Mouse (Mus musculus) testis, postnatal 10 days (tissue): Measurements from ENCODE around the gene Mia.

Source experiments
- DNase-seq: peaks from one replicate; pipeline ENCODE4 v3.0.0; 2021; ENCODE audit warnings: low spot score

Gene Mia

DNA sequence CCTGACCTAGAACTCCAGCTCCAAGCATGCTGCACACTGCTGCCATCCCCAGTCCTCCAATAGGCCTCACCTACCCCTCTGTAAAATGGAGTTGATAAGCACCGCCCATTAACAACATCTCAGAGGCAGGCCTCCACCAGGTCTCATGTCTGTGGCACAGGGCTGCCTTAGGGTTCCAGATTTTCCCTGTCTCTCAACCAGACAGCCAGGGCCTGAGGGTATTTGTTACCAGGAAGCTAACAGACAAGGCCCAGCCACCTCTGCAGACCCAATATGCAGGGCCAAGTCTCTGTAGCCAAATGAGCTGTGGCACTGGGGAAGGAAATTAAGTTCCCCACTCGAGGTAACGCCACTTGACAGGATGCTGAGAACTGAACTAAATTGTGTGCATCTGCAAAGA is 20.0 kb downstream of the Mia start:
- DNase-seq = peak; percentile 35

GRCm38 (mm10) chr7:27159882-27160281 is 21.1 kb downstream of the Mia start:
- peak; percentile 92 for DNase-seq

- DNase-seq = peak; percentile 40
Observed at GRCm38 (mm10) chr7:27159256-27159655, 21.7 kb downstream of the Mia start.

DNA sequence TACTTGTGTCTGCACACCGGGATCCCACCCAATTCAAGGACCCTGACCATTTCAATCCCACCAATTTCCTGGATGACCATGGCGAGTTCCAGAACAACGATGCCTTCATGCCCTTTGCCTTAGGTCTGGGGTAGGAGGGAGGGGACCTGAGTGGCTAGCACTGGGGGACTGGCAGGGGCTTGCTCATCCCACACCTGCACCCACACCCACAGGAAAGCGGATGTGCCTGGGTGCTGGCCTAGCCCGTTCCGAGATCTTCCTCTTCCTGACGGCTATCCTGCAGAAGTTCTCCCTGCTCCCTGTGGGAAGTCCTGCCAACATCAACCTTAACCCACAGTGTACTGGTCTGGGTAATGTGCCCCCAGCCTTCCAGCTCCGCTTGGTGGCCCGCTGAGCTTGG is 22.8 kb downstream of the Mia start:
- no peak for DNase-seq

GRCm38 (mm10) chr7:27156005-27156404 is 25.0 kb downstream of the Mia start:
- DNase-seq = no peak

DNA sequence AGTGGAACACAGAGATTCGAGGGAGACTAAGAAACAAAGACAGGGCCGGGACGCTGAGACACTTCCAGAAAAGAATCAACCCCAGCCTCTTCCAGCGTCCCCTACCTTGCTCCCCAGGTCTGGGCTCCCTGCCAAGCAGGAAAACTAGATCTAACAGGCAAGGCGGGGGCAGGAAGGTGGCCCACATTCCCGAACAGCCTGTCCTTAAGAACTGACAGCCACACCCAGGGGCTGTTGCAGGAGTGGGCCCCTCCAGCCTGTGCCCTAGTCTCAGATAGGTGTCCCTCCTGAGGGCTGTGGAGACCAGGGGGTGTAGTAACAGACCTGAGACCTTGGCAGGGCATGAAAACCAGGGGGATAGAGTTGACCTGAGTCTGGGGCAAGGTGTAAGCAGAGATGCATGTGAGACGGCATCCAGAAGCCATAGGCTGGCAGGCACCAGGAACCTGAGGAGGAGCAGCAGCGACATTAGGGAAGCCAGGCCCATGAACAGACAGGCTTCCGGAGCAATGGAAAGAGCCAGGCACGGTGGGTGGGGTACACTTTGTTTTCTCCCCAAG is 27.7 kb downstream of the Mia start, which contains the start of gene Cyp2t4:
Gene Cyp2t4, plus strand, starts transcription at position 510 of the 560 bp plus-strand sequence.
- DNase-seq = no peak

- no peak for DNase-seq
Observed at GRCm38 (mm10) chr7:27136410-27136996, 44.5 kb downstream of the Mia start.

GRCm38 (mm10) chr7:27133757-27134156 is 47.2 kb downstream of the Mia start:
- DNase-seq = no peak

- DNase-seq = peak; percentile 80
Observed at GRCm38 (mm10) chr7:27133156-27133555, 47.8 kb downstream of the Mia start.

DNA sequence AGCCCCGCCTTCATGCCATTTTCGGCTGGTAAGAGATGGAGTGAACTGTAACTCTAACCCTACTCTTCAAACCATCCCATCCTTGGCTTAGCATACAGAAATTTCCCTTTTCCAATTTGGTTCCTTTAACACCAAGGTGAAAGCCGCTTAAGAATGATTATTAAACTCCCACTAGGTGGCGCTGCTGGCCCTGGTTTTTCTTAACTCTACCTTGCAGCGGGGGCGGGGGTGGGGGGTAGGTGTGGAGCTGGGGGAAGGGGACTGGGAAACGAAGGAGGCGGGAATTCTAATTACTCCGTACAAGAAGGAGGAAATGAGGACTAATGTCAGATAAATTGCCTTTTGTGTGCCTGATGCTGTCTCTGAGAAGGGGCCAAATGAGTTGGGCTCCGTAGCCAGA is 48.4 kb downstream of the Mia start:
- DNase-seq = peak; percentile 87

DNA sequence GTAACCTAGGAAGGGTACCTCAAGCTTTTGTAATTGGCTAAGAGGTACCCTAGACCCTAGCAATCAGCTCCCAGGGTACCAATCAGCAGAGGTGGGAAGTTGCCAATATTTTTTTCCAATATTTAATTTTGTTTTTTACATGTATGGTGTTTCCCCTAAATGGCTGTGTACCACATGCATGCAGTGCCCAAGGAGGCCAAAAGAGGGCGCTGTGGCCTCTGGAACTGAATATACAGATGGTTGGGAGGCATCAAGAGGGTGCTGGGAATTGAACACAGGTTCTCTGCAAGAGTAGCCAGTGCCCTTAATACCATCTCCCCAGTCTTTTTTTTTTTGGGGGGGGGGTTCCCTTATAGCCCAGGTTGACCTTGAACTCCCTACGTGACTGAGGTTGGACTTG is 49.6 kb downstream of the Mia start:
- DNase-seq = no peak

- no peak for DNase-seq
Observed at GRCm38 (mm10) chr7:27130521-27131370, 50.2 kb downstream of the Mia start.

DNA sequence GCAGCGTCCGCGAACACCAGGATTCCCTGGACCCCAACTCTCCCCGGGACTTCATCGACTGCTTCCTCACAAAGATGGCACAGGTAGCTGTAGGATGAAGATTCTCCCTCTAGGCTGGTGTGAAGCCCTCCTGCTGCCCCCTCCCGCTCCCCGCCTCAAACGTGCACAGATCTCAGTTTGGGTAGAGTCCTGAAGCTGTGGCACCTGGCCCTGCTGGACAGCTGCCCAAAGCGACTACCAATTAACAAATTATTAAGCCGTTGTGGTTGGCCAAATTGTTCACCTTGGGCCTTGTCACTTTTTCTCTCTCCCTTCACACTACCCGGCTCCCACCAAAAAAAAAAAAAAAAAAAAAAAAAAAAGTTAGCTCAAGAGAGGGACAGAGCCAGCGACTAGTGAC is 51.1 kb downstream of the Mia start:
- DNase-seq = peak; percentile 42
